Mouse (Mus musculus) heart, postnatal 0 days (tissue): ENCODE results near the gene Ypel1. TPM values are rescaled to one million over a fixed set of nuclear protein-coding genes. Genes with fewer than 3 reads are reported as not detected.

ENCODE experiments used
- ATAC-seq: fragments of 200-750 bp; cut with Nextera tagmentation; 2 replicates; pipeline ENCODE4 v1.8.0; 2017; ENCODE audit warnings: low read depth, moderate number of reproducible peaks, moderate library complexity; ENCODE audit not compliant: insufficient read depth
- DNase-seq: peaks from one replicate; pipeline ENCODE4 v3.0.0-alpha.2; 2016; ENCODE audit warnings: low spot score
- H3K27ac ChIP-seq: fragments of 300-500 bp; sonication (generic); 2 replicates; pipeline ENCODE4 v1.5.1; 2014; ENCODE audit warnings: low read depth, mild to moderate bottlenecking
- H3K27me3 ChIP-seq: fragments of 300-500 bp; sonication (generic); 2 replicates; pipeline ENCODE4 v1.6.1; 2014; ENCODE audit warnings: low read length, mixed read lengths; ENCODE audit not compliant: control insufficient read depth, insufficient read depth
- H3K36me3 ChIP-seq: fragments of 300-500 bp; sonication (generic); replicated peaks from 2 replicates; pipeline ENCODE4 v1.6.1; 2014; ENCODE audit warnings: low read length, mixed read lengths; ENCODE audit not compliant: control insufficient read depth, insufficient read depth
- H3K4me1 ChIP-seq: fragments of 300-500 bp; sonication (generic); 2 replicates; pipeline ENCODE4 v1.6.1; 2014; ENCODE audit warnings: antibody characterized with exemption; ENCODE audit not compliant: control insufficient read depth, insufficient read depth
- H3K4me2 ChIP-seq: fragments of 300-500 bp; sonication (generic); 2 replicates; pipeline ENCODE4 v1.6.1; 2014; ENCODE audit warnings: low read depth, mild to moderate bottlenecking, low read length, moderate library complexity
- H3K4me3 ChIP-seq: fragments of 300-500 bp; sonication (generic); 2 replicates; pipeline ENCODE4 v1.5.1; 2014; ENCODE audit warnings: low read depth, low read length
- H3K9ac ChIP-seq: fragments of 300-500 bp; sonication (generic); replicated peaks from 2 replicates; pipeline ENCODE4 v1.6.1; 2014; ENCODE audit warnings: low read depth, low read length, mixed read lengths
- H3K9me3 ChIP-seq: fragments of 300-500 bp; sonication (generic); replicated peaks from 2 replicates; pipeline ENCODE4 v1.6.1; 2016; ENCODE audit warnings: low read length; ENCODE audit not compliant: control insufficient read depth
- CTCF ChIP-seq: IDR thresholded peaks from 2 replicates; pipeline ENCODE4 v1.5.1; 2016; ENCODE audit warnings: antibody characterized with exemption, control low read depth, low read depth
- EP300 ChIP-seq: IDR thresholded peaks from 2 replicates; pipeline ENCODE4 v1.6.1; 2016; ENCODE audit warnings: antibody characterized with exemption, low read depth
- WGBS: fragments of 180-500 bp; shearing (Covaris S2); extraction: QIAGEN DNeasy Blood & Tissue Kit; methylation state at CpG from one replicate; pipeline ENCODE4 v1.1.7; 2014; 5-methylcytosine and 5-hydroxymethylcytosine counted together
- polyA plus RNA-seq: library from polyadenylated mRNA; unstranded; fragments of >200 nt; fragmentation: Nextera tagmentation; extraction: Ambion mirVana; gene quantifications from 2 replicates; pipeline ENCODE4 v1.2.1, GENCODE M21; 2015
- total RNA-seq: library from RNA; depleted of rRNA; stranded (reverse); fragments of >200 nt; gene quantifications from 2 replicates; pipeline ENCODE4 v1.2.3, GENCODE M21; 2014; ENCODE audit warnings: low replicate concordance; rRNA removed

Ypel1 gene
- 2.5 and 3.5 TPM in 2 replicates for total RNA-seq
- 7.5 and 8.5 TPM in 2 replicates for polyA plus RNA-seq

GRCm38 (mm10) chr16:17069511-17070443, at the start of gene Ypel1:
Ypel1 (plus strand) TSS chr16:17069696.
- peak; percentile 93 for ATAC-seq
- DNase-seq = peak; percentile 76
- TF ChIP-seq EP300 (no peak), CTCF (peak; percentile 37; the same call in 1 of the 2 replicates)

GRCm38 (mm10) chr16:17024469-17025148, 44.9 kb upstream of the Ypel1 start:
- Histone ChIP-seq H3K4me1 (0 out of 2 replicates have a peak, but pooled peaks cover 4% of the 10 kb centered on the region), H3K36me3 (peaks cover 66% of the 10 kb centered on the region), H3K27ac (no peak overlapping the region), H3K4me3 (no peak overlapping the region), H3K9me3 (no peaks in the 10 kb centered on the region), H3K4me2 (no peak overlapping the region), H3K27me3 (no peaks in the 10 kb centered on the region), H3K9ac (no peak overlapping the region)
- 68% methylated on average over 3 of the region's 3 CpGs for WGBS
- TF ChIP-seq EP300 (no peak), CTCF (no peak)
- ATAC-seq (no peak), DNase-seq (peak; percentile 10)

More at GRCm38 (mm10) chr16:17069511-17070443, at the start of gene Ypel1:
- peak within 1 kb of the TSS; percentile 81 for H3K4me3 ChIP-seq
- no peaks in the 10 kb centered on the region for H3K27me3 ChIP-seq
- peaks cover 3% of the 10 kb centered on the region; the same call in 1 of the 2 replicates for H3K4me1 ChIP-seq
- H3K9me3 ChIP-seq = no peaks in the 10 kb centered on the region
- H3K9ac ChIP-seq = peak within 1 kb of the TSS; percentile 76
- under 1% methylated on average over 44 of the region's 76 CpGs for WGBS
- no peaks in the 10 kb centered on the region for H3K36me3 ChIP-seq
- peak within 1 kb of the TSS; percentile 97 for H3K4me2 ChIP-seq
- peak within 1 kb of the TSS; percentile 68 for H3K27ac ChIP-seq

GRCm38 (mm10) chr16:17029971-17030695, 39.4 kb upstream of the Ypel1 start:
- WGBS = 92% methylated on average over 4 of the region's 4 CpGs
- Histone ChIP-seq H3K36me3 (peaks cover 70% of the 10 kb centered on the region), H3K27ac (no peak overlapping the region), H3K9me3 (no peaks in the 10 kb centered on the region), H3K27me3 (no peaks in the 10 kb centered on the region), H3K9ac (no peak overlapping the region), H3K4me1 (no peaks in the 10 kb centered on the region), H3K4me2 (no peak overlapping the region), H3K4me3 (no peak overlapping the region)
- no peak for DNase-seq
- ATAC-seq = no peak
- TF ChIP-seq EP300 (no peak), CTCF (no peak)

GRCm38 (mm10) chr16:17033754-17034153, 35.7 kb upstream of the Ypel1 start:
- H3K4me1 ChIP-seq = no peaks in the 10 kb centered on the region
- no peak overlapping the region for H3K27ac ChIP-seq
- H3K9me3 ChIP-seq = no peaks in the 10 kb centered on the region
- no peaks in the 10 kb centered on the region for H3K27me3 ChIP-seq
- ATAC-seq (no peak), DNase-seq (no peak)
- H3K4me2 ChIP-seq = no peak overlapping the region
- H3K9ac ChIP-seq = no peak overlapping the region
- no peak for TF ChIP-seq EP300
- no peak for TF ChIP-seq CTCF
- no peak overlapping the region for H3K4me3 ChIP-seq
- 100% methylated on average over 2 of the region's 2 CpGs for WGBS
- H3K36me3 ChIP-seq = peaks cover 80% of the 10 kb centered on the region

- DNase-seq = no peak
- Histone ChIP-seq H3K36me3 (peaks cover 86% of the 10 kb centered on the region), H3K4me2 (no peak overlapping the region), H3K9me3 (no peaks in the 10 kb centered on the region), H3K4me1 (no peaks in the 10 kb centered on the region), H3K9ac (no peak overlapping the region), H3K27me3 (no peaks in the 10 kb centered on the region), H3K4me3 (no peak overlapping the region), H3K27ac (no peak overlapping the region)
- ATAC-seq = no peak
- no peak for TF ChIP-seq CTCF
- no peak for TF ChIP-seq EP300
- 90% methylated on average over 3 of the region's 3 CpGs for WGBS
Measured at GRCm38 (mm10) chr16:17040716-17041115, 28.8 kb upstream of the Ypel1 start.
